Mouse (Mus musculus): ENCODE measurements around the gene Cabp2. TPM values are rescaled to one million over a fixed set of nuclear protein-coding genes. Genes with fewer than 3 reads are reported as not detected.
"Not testable (repeated sequence)": the region's sequence is repeated elsewhere in the genome, so short reads cannot be mapped to it uniquely, and the experiment has no call there.

The Cabp2 gene
- polyA plus RNA-seq, 1 experiment from 2014 or later: not detected

GRCm38 (mm10) chr19:4135229-4135962, 54.0 kb downstream of the Cabp2 start:
- not testable (repeated sequence) for ATAC-seq (ENCODE audit: low read depth); H3K9ac ChIP-seq; H3K27ac ChIP-seq (replicated peaks); H3K4me2 ChIP-seq; H3K9me3 ChIP-seq; H3K27me3 ChIP-seq; H3K4me3 ChIP-seq
- 78% methylated on average over 6 of the region's 6 CpGs for WGBS
- H3K4me1 ChIP-seq (replicated peaks): peaks cover 10% of the 10 kb centered on the region; the same call in 1 of the 2 replicates
- peaks cover 31% of the 10 kb centered on the region for H3K36me3 ChIP-seq

GRCm38 (mm10) chr19:4135963-4136345, 54.6 kb downstream of the Cabp2 start:
- H3K4me1 ChIP-seq (replicated peaks): peaks cover 10% of the 10 kb centered on the region; the same call in 1 of the 2 replicates
- not testable (repeated sequence) for H3K9ac ChIP-seq; H3K4me2 ChIP-seq; H3K9me3 ChIP-seq; H3K27me3 ChIP-seq; ATAC-seq (ENCODE audit: low read depth); H3K4me3 ChIP-seq; H3K27ac ChIP-seq (replicated peaks)
- peaks cover 26% of the 10 kb centered on the region for H3K36me3 ChIP-seq
- 25% methylated on average over 8 of the region's 8 CpGs for WGBS

- no peak overlapping the region for H3K4me2 ChIP-seq
- ATAC-seq (ENCODE audit: low read depth): no peak
- peaks cover 20% of the 10 kb centered on the region for H3K36me3 ChIP-seq
- H3K4me3 ChIP-seq: no peak overlapping the region
- peaks cover 10% of the 10 kb centered on the region; the same call in 1 of the 2 replicates for H3K4me1 ChIP-seq (replicated peaks)
- 82% methylated on average over 5 of the region's 5 CpGs for WGBS
- no peaks in the 10 kb centered on the region for H3K9me3 ChIP-seq
- no peak overlapping the region for H3K27ac ChIP-seq (replicated peaks)
- no peak overlapping the region for H3K9ac ChIP-seq
- no peaks in the 10 kb centered on the region for H3K27me3 ChIP-seq
Observed at GRCm38 (mm10) chr19:4136463-4136862, 55.1 kb downstream of the Cabp2 start.

Other genes with a start within 250 kb of the Cabp2 start
- 51.5 and 54.6 TPM in 2 replicates for gene Chka, start 229.8 kb upstream of the Cabp2 start, polyA plus RNA-seq (2015; fragmentation: Nextera tagmentation; extraction: Ambion mirVana)
- 18.4 and 18.9 TPM in 2 replicates for gene Tcirg1, start 174.4 kb upstream of the Cabp2 start, polyA plus RNA-seq (2015; fragmentation: Nextera tagmentation; extraction: Ambion mirVana)
- gene Ndufs8, start 168.8 kb upstream of the Cabp2 start, polyA plus RNA-seq (2015; fragmentation: Nextera tagmentation; extraction: Ambion mirVana): 286 and 302 TPM in 2 replicates
- 1.9 and 2.2 TPM in 2 replicates for gene Aldh3b1, start 151.8 kb upstream of the Cabp2 start, polyA plus RNA-seq (2015; fragmentation: Nextera tagmentation; extraction: Ambion mirVana)
- gene Unc93b1, start 146.4 kb upstream of the Cabp2 start, polyA plus RNA-seq (2015; fragmentation: Nextera tagmentation; extraction: Ambion mirVana): 11.8 and 13.5 TPM in 2 replicates
- gene Aldh3b3, start 122.9 kb upstream of the Cabp2 start, polyA plus RNA-seq (2015; fragmentation: Nextera tagmentation; extraction: Ambion mirVana): not detected in 2 replicates
- gene Aldh3b2, start 109.2 kb upstream of the Cabp2 start, polyA plus RNA-seq (2015; fragmentation: Nextera tagmentation; extraction: Ambion mirVana): 0.14 and 0.32 TPM in 2 replicates
- 2.3 and 3.9 TPM in 2 replicates for gene Acy3, start 95.0 kb upstream of the Cabp2 start, polyA plus RNA-seq (2015; fragmentation: Nextera tagmentation; extraction: Ambion mirVana)
- gene Tbx10, start 88.8 kb upstream of the Cabp2 start, polyA plus RNA-seq (2015; fragmentation: Nextera tagmentation; extraction: Ambion mirVana): not detected in 2 replicates
- 22.5 and 22.9 TPM in 2 replicates for gene Nudt8, start 81.0 kb upstream of the Cabp2 start, polyA plus RNA-seq (2015; fragmentation: Nextera tagmentation; extraction: Ambion mirVana)
- gene Gm49405, start 81.0 kb upstream of the Cabp2 start, polyA plus RNA-seq (2015; fragmentation: Nextera tagmentation; extraction: Ambion mirVana): 4.7 and 6.0 TPM in 2 replicates
- gene Doc2g, start 78.3 kb upstream of the Cabp2 start, polyA plus RNA-seq (2015; fragmentation: Nextera tagmentation; extraction: Ambion mirVana): 6.0 and 7.1 TPM in 2 replicates
- 217 and 222 TPM in 2 replicates for gene Ndufv1, start 68.8 kb upstream of the Cabp2 start, polyA plus RNA-seq (2015; fragmentation: Nextera tagmentation; extraction: Ambion mirVana)
- gene Gstp1, start 43.6 kb upstream of the Cabp2 start, polyA plus RNA-seq (2015; fragmentation: Nextera tagmentation; extraction: Ambion mirVana): 383 and 433 TPM in 2 replicates
- 1.5 and 1.7 TPM in 2 replicates for gene Gstp2, start 35.6 kb upstream of the Cabp2 start, polyA plus RNA-seq (2015; fragmentation: Nextera tagmentation; extraction: Ambion mirVana)
- gene Gstp3, start 22.0 kb upstream of the Cabp2 start, polyA plus RNA-seq (2015; fragmentation: Nextera tagmentation; extraction: Ambion mirVana): not detected in 2 replicates
- gene Cdk2ap2, start 15.6 kb downstream of the Cabp2 start, polyA plus RNA-seq (2015; fragmentation: Nextera tagmentation; extraction: Ambion mirVana): 82.6 and 86.4 TPM in 2 replicates
- gene Pitpnm1, start 18.4 kb downstream of the Cabp2 start, polyA plus RNA-seq (2015; fragmentation: Nextera tagmentation; extraction: Ambion mirVana): 37.0 and 37.8 TPM in 2 replicates
- 92.4 and 94.0 TPM in 2 replicates for gene Aip, start 44.3 kb downstream of the Cabp2 start, polyA plus RNA-seq (2015; fragmentation: Nextera tagmentation; extraction: Ambion mirVana)
- not detected in 2 replicates for gene Gpr152, start 58.2 kb downstream of the Cabp2 start, polyA plus RNA-seq (2015; fragmentation: Nextera tagmentation; extraction: Ambion mirVana)
- gene Cabp4, start 62.5 kb downstream of the Cabp2 start, polyA plus RNA-seq (2015; fragmentation: Nextera tagmentation; extraction: Ambion mirVana): 0.14 TPM in 2 replicates
- gene Coro1b, start 67.0 kb downstream of the Cabp2 start, polyA plus RNA-seq (2015; fragmentation: Nextera tagmentation; extraction: Ambion mirVana): 119 and 120 TPM in 2 replicates
- gene Ptprcap, start 72.0 kb downstream of the Cabp2 start, polyA plus RNA-seq (2015; fragmentation: Nextera tagmentation; extraction: Ambion mirVana): 0.54 and 1.2 TPM in 2 replicates
- 62.7 and 63.6 TPM in 2 replicates for gene Rps6kb2, start 81.8 kb downstream of the Cabp2 start, polyA plus RNA-seq (2015; fragmentation: Nextera tagmentation; extraction: Ambion mirVana)
- gene Carns1, start 93.9 kb downstream of the Cabp2 start, polyA plus RNA-seq (2015; fragmentation: Nextera tagmentation; extraction: Ambion mirVana): 5.1 and 6.6 TPM in 2 replicates
- gene Tbc1d10c, start 109.7 kb downstream of the Cabp2 start, polyA plus RNA-seq (2015; fragmentation: Nextera tagmentation; extraction: Ambion mirVana): 0.80 and 0.88 TPM in 2 replicates
- 683 and 709 TPM in 2 replicates for gene Ppp1ca, start 110.5 kb downstream of the Cabp2 start, polyA plus RNA-seq (2015; fragmentation: Nextera tagmentation; extraction: Ambion mirVana)
- gene Rad9a, start 120.1 kb downstream of the Cabp2 start, polyA plus RNA-seq (2015; fragmentation: Nextera tagmentation; extraction: Ambion mirVana): 23.5 and 24.9 TPM in 2 replicates
- 0.67 and 0.79 TPM in 2 replicates for gene Clcf1, start 132.7 kb downstream of the Cabp2 start, polyA plus RNA-seq (2015; fragmentation: Nextera tagmentation; extraction: Ambion mirVana)
- not detected in 2 replicates for gene AC109138.7, start 132.8 kb downstream of the Cabp2 start, polyA plus RNA-seq (2015; fragmentation: Nextera tagmentation; extraction: Ambion mirVana)
- 21.0 and 22.1 TPM in 2 replicates for gene Pold4, start 150.3 kb downstream of the Cabp2 start, polyA plus RNA-seq (2015; fragmentation: Nextera tagmentation; extraction: Ambion mirVana)
- 7.2 and 8.2 TPM in 2 replicates for gene Ssh3, start 187.6 kb downstream of the Cabp2 start, polyA plus RNA-seq (2015; fragmentation: Nextera tagmentation; extraction: Ambion mirVana)
- 29.8 and 33.1 TPM in 2 replicates for gene Ankrd13d, start 201.6 kb downstream of the Cabp2 start, polyA plus RNA-seq (2015; fragmentation: Nextera tagmentation; extraction: Ambion mirVana)
- gene Grk2, start 224.6 kb downstream of the Cabp2 start, polyA plus RNA-seq (2015; fragmentation: Nextera tagmentation; extraction: Ambion mirVana): 22.3 and 25.5 TPM in 2 replicates

All from neural tube, embryonic 13.5 days (tissue).